Mouse (Mus musculus) G1E (cell line): ENCODE data around the gene Alyref2. TPM values are rescaled to one million over a fixed set of nuclear protein-coding genes. Genes with fewer than 3 reads are reported as not detected.
"Not testable (repeated sequence)": the region's sequence is repeated elsewhere in the genome, so short reads cannot be mapped to it uniquely, and the experiment has no call there.

Experiments used
- ATAC-seq: 2 replicates; pipeline ENCODE4 v1.8.0; 2016; ENCODE audit warnings: mild to moderate bottlenecking; ENCODE audit not compliant: insufficient number of reproducible peaks, poor library complexity, low FRiP score, severe bottlenecking; ENCODE audit errors: extremely low read depth
- DNase-seq: peaks from one replicate; pipeline ENCODE4 v3.0.0; 2012; ENCODE audit warnings: low spot score
- H3K27me3 ChIP-seq: 2 replicates; pipeline ENCODE4 v1.6.1; 2012; ENCODE audit warnings: mild to moderate bottlenecking, low read length, inconsistent platforms; ENCODE audit not compliant: insufficient read depth
- H3K36me3 ChIP-seq: replicated peaks from 2 replicates; pipeline ENCODE3; 2012; ENCODE audit warnings: mild to moderate bottlenecking, inconsistent platforms
- H3K4me1 ChIP-seq: 2 replicates; pipeline ENCODE4 v1.6.1; 2012; ENCODE audit warnings: low read depth, low read length, inconsistent platforms, mixed read lengths; ENCODE audit not compliant: insufficient read depth
- H3K4me3 ChIP-seq: 2 replicates; pipeline ENCODE4 v1.5.1; 2012; ENCODE audit warnings: low read depth, mild to moderate bottlenecking, inconsistent platforms, low read length, moderate library complexity, mixed read lengths
- H3K9me3 ChIP-seq: replicated peaks from 2 replicates; pipeline ENCODE4 v1.6.1; 2012; ENCODE audit warnings: inconsistent platforms
- CTCF ChIP-seq: IDR thresholded peaks from 2 replicates; pipeline ENCODE4 v1.5.1; 2012; ENCODE audit warnings: low read depth, low read length, inconsistent platforms, mixed read lengths
- GATA1 ChIP-seq: IDR thresholded peaks from 2 replicates; pipeline ENCODE4 v1.6.1; 2012; ENCODE audit warnings: borderline replicate concordance, low read length, inconsistent platforms, mixed read lengths
- GATA2 ChIP-seq: IDR thresholded peaks from 2 replicates; pipeline ENCODE4 v1.6.1; 2012; ENCODE audit warnings: low read depth, low read length, inconsistent platforms, borderline replicate concordance
- POLR2AphosphoS5 ChIP-seq: IDR thresholded peaks from 2 replicates; pipeline ENCODE4 v1.6.1; 2012; ENCODE audit warnings: low read depth, low read length, inconsistent platforms; ENCODE audit not compliant: insufficient replicate concordance
- TAL1 ChIP-seq: conservative IDR thresholded peaks from 2 replicates; pipeline ENCODE4 v1.6.1; 2012; ENCODE audit warnings: low read depth, low read length, inconsistent platforms, mixed read lengths
- polyA plus RNA-seq: library from polyadenylated mRNA; stranded (reverse); fragments of >175 nt; gene quantifications from 2 replicates; pipeline ENCODE4 v1.2.3, GENCODE M21; 2012
- total RNA-seq, 2 experiments: library from RNA; stranded (forward) in 1 of 2; stranded (reverse) in 1 of 2; fragments of 200-1000 nt in 1 of 2; fragments of >200 nt in 1 of 2; fragmentation: Nextera tagmentation in 1 of 2; gene quantifications; 2 replicates each; pipeline ENCODE4 v1.2.3; 2014 to 2017

Gene Alyref2
- total and polyA plus RNA-seq, 3 experiments = 5.7 to 10.7 (median 6.6) TPM

DNA sequence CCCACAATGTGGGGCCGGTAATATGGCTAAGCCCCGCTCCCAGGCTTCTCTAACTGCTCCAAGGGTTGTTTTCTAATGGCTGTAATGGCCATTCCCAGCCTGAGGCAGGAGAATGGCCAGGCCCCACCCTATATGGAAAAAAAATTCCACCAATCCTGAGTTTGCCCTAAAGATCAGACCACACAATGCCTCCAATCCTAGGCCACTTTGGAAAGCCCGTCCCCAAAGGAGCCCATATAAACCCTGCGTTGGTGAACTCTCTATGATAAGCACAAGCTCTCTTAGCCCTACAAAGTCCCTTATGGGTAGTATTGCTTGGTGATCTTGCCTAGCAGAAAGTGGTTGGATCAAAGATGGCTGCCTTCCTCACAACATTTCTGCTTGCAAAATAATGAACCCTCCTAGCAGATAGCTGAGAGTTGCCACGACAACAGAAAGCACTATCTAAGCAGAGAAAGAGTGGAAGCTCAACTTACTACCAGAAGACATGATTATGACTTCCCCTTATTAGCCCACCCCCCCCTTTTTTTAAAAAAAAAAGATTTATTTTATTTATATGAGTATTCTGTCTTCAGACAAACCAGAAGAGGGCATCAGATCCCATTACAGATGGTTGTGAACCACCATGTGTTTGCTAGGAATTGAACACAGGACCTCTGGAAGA is 37.4 kb upstream of the Alyref2 start:
- TF ChIP-seq GATA1 (no peak), CTCF (no peak), TAL1 (no peak), POLR2AphosphoS5 (no peak), GATA2 (no peak)
- Histone ChIP-seq H3K4me3 (no peak overlapping the region), H3K36me3 (no peaks in the 10 kb centered on the region), H3K4me1 (peaks cover 7% of the 10 kb centered on the region), H3K9me3 (no peaks in the 10 kb centered on the region), H3K27me3 (peaks cover 5% of the 10 kb centered on the region)
- no peak for DNase-seq
- no peak for ATAC-seq

DNA sequence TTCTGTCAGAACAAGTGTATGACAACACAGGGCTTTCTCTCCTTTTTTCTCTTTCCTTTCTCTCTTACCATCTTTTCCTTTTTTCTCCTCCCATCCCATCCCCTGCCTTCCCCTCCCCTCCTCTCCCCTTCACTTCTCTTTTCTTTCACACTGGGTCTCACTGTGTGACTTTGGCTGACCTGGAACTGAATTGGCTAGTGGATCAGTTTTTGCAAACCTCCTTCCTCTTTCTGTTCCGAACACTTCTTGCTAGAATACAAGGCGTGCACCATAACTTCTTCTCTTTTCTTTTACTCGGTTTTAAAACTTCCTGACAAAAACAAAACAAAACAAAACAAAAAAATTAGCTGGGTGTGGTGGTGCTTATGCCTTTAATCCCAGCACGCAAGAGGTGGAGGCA is 36.7 kb upstream of the Alyref2 start:
- TF ChIP-seq GATA1 (no peak), GATA2 (no peak), POLR2AphosphoS5 (no peak), CTCF (no peak), TAL1 (no peak)
- Histone ChIP-seq H3K4me1 (peaks cover 13% of the 10 kb centered on the region), H3K4me3 (no peak overlapping the region), H3K36me3 (no peaks in the 10 kb centered on the region), H3K27me3 (peaks cover 5% of the 10 kb centered on the region), H3K9me3 (no peaks in the 10 kb centered on the region)
- no peak for ATAC-seq
- DNase-seq = no peak

- no peaks in the 10 kb centered on the region for H3K9me3 ChIP-seq
- ATAC-seq (no peak), DNase-seq (no peak)
- no peaks in the 10 kb centered on the region for H3K36me3 ChIP-seq
- no peak overlapping the region for H3K4me3 ChIP-seq
- H3K27me3 ChIP-seq = peaks cover 3% of the 10 kb centered on the region; the same call in 1 of the 2 replicates
- peaks cover 20% of the 10 kb centered on the region for H3K4me1 ChIP-seq
- TF ChIP-seq POLR2AphosphoS5 (no peak), CTCF (no peak), TAL1 (no peak), GATA2 (no peak), GATA1 (no peak)
Measured at GRCm38 (mm10) chr1:171469678-171470077, 33.6 kb upstream of the Alyref2 start.

- no peak overlapping the region for H3K4me3 ChIP-seq
- ATAC-seq (no peak; the same call in 1 of the 2 replicates), DNase-seq (no peak)
- H3K36me3 ChIP-seq = no peaks in the 10 kb centered on the region
- TF ChIP-seq CTCF (peak; percentile 64), TAL1 (no peak)
- peaks cover 20% of the 10 kb centered on the region for H3K4me1 ChIP-seq
- H3K9me3 ChIP-seq = no peaks in the 10 kb centered on the region
- H3K27me3 ChIP-seq = peaks cover 3% of the 10 kb centered on the region; the same call in 1 of the 2 replicates
Measured at GRCm38 (mm10) chr1:171470371-171470871, 32.9 kb upstream of the Alyref2 start.

DNA sequence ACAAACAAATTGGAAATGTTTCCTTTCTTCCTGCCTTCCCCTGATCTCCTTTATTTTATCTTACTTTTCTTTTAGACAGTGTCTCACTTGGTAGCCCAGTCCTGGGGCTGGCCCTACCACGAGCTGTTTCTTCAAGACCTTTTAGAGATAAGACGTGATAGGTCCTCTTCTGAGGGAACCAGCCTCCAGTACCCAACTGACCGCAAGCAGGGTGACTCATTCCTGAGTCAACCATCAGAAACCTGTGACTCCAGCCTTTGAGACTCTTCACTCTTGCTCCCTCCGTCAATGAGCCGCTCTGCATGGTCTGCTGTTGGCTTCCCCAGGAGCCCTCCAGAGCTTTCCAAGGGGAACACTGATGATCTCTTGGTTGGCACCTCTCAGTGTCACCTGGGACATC is 32.4 kb upstream of the Alyref2 start:
- Histone ChIP-seq H3K4me1 (peaks cover 20% of the 10 kb centered on the region), H3K9me3 (no peaks in the 10 kb centered on the region), H3K4me3 (no peak overlapping the region), H3K36me3 (no peaks in the 10 kb centered on the region), H3K27me3 (peaks cover 3% of the 10 kb centered on the region; the same call in 1 of the 2 replicates)
- ATAC-seq (peak; percentile 72), DNase-seq (no peak)
- TF ChIP-seq GATA2 = no peak
- TF ChIP-seq GATA1 = no peak
- no peak for TF ChIP-seq CTCF

DNA sequence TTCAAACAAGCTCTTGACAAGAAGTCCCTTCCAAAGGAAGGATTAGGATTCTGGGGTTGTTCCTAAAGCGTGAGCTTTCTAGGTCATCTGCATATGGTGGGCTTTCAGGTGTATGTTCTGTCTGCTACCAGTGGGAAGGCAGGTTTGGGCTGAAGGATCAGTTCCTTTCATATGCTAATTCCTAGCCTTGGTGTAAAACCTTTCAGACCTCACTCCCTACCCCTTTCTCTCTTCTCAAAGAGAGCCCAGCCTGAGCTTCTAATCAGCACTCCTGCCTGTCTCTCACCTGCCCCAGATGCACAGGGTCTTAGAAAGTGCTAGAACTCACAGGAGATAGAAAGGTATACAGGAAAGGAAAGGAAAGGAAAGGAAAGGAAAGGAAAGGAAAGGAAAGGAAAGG is 31.8 kb upstream of the Alyref2 start:
- no peak for ATAC-seq

DNA sequence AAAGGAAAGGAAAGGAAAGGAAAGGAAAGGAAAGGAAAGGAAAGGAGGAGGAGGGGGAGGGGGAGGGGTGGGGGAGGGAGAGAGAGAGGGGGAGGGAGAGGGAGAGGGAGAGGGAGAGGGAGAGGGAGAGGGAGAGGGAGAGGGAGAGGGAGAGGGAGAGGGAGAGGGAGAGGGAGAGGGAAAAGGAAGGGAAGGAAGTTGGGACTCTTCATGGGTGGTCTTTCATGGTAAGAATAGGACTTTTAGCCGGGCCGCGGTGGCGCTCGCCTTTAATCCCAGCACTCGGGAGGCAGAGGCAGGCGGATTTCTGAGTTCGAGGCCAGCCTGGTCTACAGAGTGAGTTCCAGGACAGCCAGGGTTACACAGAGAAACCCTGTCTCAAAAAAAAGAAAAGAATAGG is 31.3 kb upstream of the Alyref2 start:
- H3K9me3 ChIP-seq, H3K27me3 ChIP-seq, H3K4me3 ChIP-seq, ATAC-seq, DNase-seq, H3K36me3 ChIP-seq: not testable (repeated sequence)
- peaks cover 20% of the 10 kb centered on the region for H3K4me1 ChIP-seq

More for the DNA sequence above, 31.8 kb upstream of the Alyref2 start:
- TF ChIP-seq GATA1 (no peak), CTCF (no peak), POLR2AphosphoS5 (no peak), GATA2 (no peak)
- Histone ChIP-seq H3K9me3 (no peaks in the 10 kb centered on the region), H3K4me3 (no peak overlapping the region), H3K27me3 (peaks cover 3% of the 10 kb centered on the region; the same call in 1 of the 2 replicates), H3K4me1 (peaks cover 20% of the 10 kb centered on the region), H3K36me3 (no peaks in the 10 kb centered on the region)
- DNase-seq = no peak
